In genomic region chr13:93074147-93074641, GRCm38 (mm10) we compare ENCODE assay signal across 9 mouse cellular contexts.
DNase-seq lines count a peak whose midpoint lies in the region; ATAC-seq lines count a peak whose summit lies in the region.
"Had no signal": no experiment of that assay in that cellular context is flagged by ENCODE, and none has a peak within 500 bp of the region (broad histone marks: within the 10 kb centered on the region; RNA-seq: fewer than 3 reads in every experiment).

No protein-coding gene starts in this region.

- H3K4me3 ChIP-seq in kidney, embryonic 16.5 days (ENCODE audit: low read length): no peak overlapping the region
- H3K4me3 ChIP-seq in embryonic facial prominence, embryonic 12.5 days: peak overlapping the region; percentile 5; the same call in 1 of the 2 replicates
- H3K4me3 ChIP-seq in hindbrain, embryonic 16.5 days (ENCODE audit: low read length): no peak overlapping the region

- no peaks in the 10 kb centered on the region for H3K36me3 ChIP-seq in kidney, embryonic 16.5 days (ENCODE audit: insufficient read depth, low read length)
- no peaks in the 10 kb centered on the region for H3K36me3 ChIP-seq in embryonic facial prominence, embryonic 12.5 days
- H3K36me3 ChIP-seq in hindbrain, embryonic 16.5 days (ENCODE audit: control insufficient read depth, insufficient read depth, low read length): no peaks in the 10 kb centered on the region

- 0 out of 2 replicates have a peak, but pooled peaks cover 3% of the 10 kb centered on the region for H3K9me3 ChIP-seq in kidney, embryonic 16.5 days (ENCODE audit: low read length)
- H3K9me3 ChIP-seq in embryonic facial prominence, embryonic 12.5 days: peaks cover 3% of the 10 kb centered on the region; the same call in 1 of the 2 replicates
- H3K9me3 ChIP-seq in hindbrain, embryonic 16.5 days (ENCODE audit: control insufficient read depth, low read length): peaks cover 5% of the 10 kb centered on the region; the same call in 1 of the 2 replicates

- H3K27ac ChIP-seq in kidney, embryonic 16.5 days (ENCODE audit: low read length): no peak overlapping the region
- no peak overlapping the region for H3K27ac ChIP-seq in embryonic facial prominence, embryonic 12.5 days
- H3K27ac ChIP-seq in hindbrain, embryonic 16.5 days (ENCODE audit: low read depth, low read length): peak overlapping the region; percentile 31

- no peaks in the 10 kb centered on the region for H3K27me3 ChIP-seq in kidney, embryonic 16.5 days (ENCODE audit: insufficient read depth, low read length)
- H3K27me3 ChIP-seq in embryonic facial prominence, embryonic 12.5 days: no peaks in the 10 kb centered on the region
- no peaks in the 10 kb centered on the region for H3K27me3 ChIP-seq in hindbrain, embryonic 16.5 days (replicated peaks; ENCODE audit: control insufficient read depth, insufficient read depth, low read length)
- H3K27me3 ChIP-seq: Patski had no signal

- H3K4me2 ChIP-seq in kidney, embryonic 16.5 days (replicated peaks; ENCODE audit: low read depth, low read length): 0 out of 2 replicates have a peak overlapping the region, but pooled peaks have one; percentile 2
- peak overlapping the region; percentile 28 for H3K4me2 ChIP-seq in embryonic facial prominence, embryonic 12.5 days (replicated peaks)
- H3K4me2 ChIP-seq in hindbrain, embryonic 16.5 days (ENCODE audit: low read length): peak overlapping the region; percentile 35

- peaks cover 5% of the 10 kb centered on the region; the same call in 1 of the 2 replicates for H3K4me1 ChIP-seq in kidney, embryonic 16.5 days (ENCODE audit: insufficient read depth, low read length)
- H3K4me1 ChIP-seq in embryonic facial prominence, embryonic 12.5 days: peaks cover 17% of the 10 kb centered on the region; the same call in 1 of the 2 replicates
- H3K4me1 ChIP-seq in hindbrain, embryonic 16.5 days (ENCODE audit: control insufficient read depth, insufficient read depth, low read depth, low read length): peaks cover 19% of the 10 kb centered on the region

- no peak for DNase-seq in kidney, postnatal 36 days
- DNase-seq in naive thymus-derived CD4-positive, alpha-beta T cell, adult 2 months (ENCODE audit: low read depth): peak; percentile 23
- DNase-seq in urinary bladder, adult 2 months (ENCODE audit: low spot score): no peak
- no peak for DNase-seq in kidney, adult 11 months
- DNase-seq in cerebellum, adult 8-10 months: no peak

- ATAC-seq in kidney, embryonic 16.5 days (ENCODE audit: low FRiP score, low TSS enrichment): no peak
- ATAC-seq in embryonic facial prominence, embryonic 12.5 days (ENCODE audit: insufficient number of reproducible peaks, insufficient read depth, low FRiP score, low TSS enrichment): no peak
- peak; percentile 58 for ATAC-seq in hindbrain, embryonic 16.5 days
- ATAC-seq: Patski had no signal

- no peak overlapping the region for H3K9ac ChIP-seq in kidney, embryonic 16.5 days (replicated peaks; ENCODE audit: low read length)
- no peak overlapping the region for H3K9ac ChIP-seq in embryonic facial prominence, embryonic 12.5 days
- H3K9ac ChIP-seq in hindbrain, embryonic 16.5 days (ENCODE audit: low read depth, low read length): no peak overlapping the region

- WGBS in kidney, embryonic 16.5 days: 40% methylated on average over 17 of the region's 17 CpGs
- 33% methylated on average over 17 of the region's 17 CpGs for WGBS in embryonic facial prominence, embryonic 12.5 days
- 36% methylated on average over 17 of the region's 17 CpGs for WGBS in hindbrain, embryonic 16.5 days
